Mouse (Mus musculus): Measurements from ENCODE around the gene Lypd6b. TPM values are rescaled to one million over a fixed set of nuclear protein-coding genes. Genes with fewer than 3 reads are reported as not detected.

Gene Lypd6b
- polyA plus RNA-seq (2012; rRNA removed): 0.82 and 1.1 TPM in 2 replicates

DNA sequence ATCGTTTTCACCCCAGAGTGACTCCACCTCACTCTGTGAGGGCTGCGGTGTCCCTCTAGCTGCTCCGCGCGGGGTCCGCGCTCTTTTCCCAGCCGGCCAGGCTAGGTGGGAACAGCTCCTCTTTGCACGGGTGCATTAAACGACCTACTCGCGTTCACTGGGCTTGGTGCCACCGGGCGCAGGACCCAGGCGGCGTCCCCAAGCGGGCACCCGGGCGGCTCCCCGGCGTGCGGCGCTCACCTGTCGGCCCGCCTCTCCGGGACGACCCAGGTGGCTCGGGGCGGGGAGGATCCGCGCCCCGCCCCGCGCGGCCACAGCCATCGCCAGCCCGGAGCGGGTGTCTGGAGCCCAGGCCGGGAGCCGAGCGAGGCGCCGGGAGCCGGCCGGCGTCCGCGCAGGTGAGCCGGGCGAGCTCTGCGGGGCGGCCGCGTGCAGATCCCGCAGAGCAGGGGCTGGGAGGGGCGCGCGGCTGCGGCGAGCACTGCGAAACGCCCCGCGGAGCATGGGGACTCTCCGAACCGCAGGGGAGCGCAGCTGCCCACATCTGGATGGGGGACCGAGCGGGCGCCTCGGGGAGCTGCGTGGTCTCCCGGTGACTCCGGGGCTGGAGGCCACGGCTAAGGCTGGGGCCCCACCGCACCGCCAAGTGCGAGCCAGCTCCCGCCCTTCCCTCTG, at the start of gene Lypd6b:
TSS of gene Lypd6b (plus strand) at position 313 of the 675 bp plus-strand sequence.
- DNase-seq (ENCODE audit: low read depth): no peak

DNA sequence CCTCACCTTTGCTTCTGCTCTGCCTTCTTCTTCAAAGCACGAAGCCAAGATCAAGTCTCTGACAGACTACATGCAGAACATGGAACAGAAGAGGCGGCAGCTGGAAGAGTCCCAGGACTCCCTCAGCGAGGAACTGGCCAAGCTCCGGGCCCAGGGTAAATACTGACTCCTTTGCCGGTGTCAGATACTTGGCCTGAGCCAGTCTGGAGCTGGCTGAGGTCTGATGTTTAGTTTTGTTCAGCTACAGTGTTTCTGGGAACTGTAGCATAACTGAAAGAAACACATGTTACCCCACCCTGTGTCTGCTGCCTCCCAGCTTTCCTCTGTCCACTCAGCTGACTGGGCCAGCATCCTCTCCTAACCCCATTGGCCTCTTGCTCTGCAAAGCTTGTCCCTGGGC, 48.4 kb upstream of the Lypd6b start:
- no peak for DNase-seq (ENCODE audit: low read depth)

DNA sequence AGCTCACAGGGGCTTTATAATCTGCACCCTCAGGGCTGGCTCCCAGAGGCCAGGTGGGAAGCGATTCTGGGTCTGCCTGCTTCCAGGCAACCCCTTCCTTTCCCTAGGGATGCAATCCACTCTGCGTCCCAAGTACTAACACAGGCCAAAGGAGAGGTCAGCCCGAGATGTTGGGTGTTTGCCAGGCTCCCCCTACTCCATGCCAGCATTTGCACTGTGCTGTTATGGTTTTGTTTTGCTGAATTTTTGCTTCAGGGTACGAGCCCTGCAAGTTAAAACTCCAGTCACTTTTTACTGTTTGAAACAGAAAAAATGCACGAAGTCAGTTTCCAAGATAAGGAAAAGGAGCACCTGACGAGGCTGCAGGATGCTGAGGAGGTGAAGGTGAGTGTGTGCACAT, 46.5 kb upstream of the Lypd6b start:
- DNase-seq (ENCODE audit: low read depth): no peak

DNA sequence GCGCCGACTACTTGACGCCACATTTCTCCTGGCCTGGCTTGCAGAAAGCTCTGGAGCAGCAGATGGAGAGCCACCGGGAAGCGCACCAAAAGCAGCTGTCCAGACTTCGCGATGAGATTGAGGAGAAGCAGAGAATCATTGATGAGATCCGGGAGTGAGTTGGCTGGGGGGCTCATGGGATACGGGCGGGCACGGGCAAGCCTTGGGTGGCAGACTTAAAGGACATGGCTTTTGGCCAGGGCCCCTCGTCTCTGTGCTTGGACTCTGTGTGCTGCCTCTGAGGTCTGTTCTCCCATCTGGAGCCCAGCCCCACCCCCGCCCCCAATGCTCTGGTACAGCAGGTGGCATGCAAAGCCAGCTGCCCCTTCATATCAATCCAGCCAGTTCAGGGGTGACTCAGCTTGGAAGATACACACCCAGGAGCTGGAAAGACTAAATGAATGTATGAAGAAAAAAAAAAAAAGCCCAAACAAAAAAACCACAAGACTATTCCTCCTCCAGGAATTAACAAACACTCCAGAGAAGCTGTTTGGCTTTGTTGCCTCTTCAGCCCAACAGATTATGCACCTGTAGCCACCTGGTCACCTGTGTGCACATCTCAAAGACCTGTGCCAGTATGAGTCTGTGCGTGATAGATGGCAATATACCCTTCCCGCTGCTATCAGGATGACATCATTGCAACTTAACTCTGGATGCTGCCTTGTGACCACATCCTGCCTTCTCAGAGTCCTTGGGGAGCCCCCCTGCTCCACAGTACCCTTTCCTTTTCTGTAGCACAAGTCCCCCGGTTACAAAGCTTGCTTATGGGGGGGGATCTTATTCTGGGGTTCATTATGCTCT, 45.4 kb upstream of the Lypd6b start:
- DNase-seq (ENCODE audit: low read depth): no peak

DNA sequence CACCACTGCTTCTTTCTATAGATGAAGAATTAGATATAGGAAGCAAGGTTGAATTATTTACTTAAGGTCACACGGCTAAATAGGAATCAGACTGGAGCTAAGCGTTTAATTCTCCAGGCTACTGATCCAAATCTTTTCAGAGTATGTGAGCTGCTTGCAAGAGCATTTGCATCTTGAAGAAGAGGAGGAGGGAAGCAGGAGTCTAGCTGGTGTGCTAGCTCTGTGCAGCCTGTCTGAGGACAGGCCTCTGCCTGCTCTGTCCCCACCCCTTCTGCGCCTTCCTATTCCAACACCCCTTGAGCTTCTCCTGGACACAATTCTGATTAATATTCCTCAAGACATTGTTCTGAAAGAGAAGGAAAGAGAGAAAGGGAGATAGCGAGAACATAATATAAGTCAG, 44.6 kb upstream of the Lypd6b start:
- DNase-seq (ENCODE audit: low read depth): no peak

GRCm38 (mm10) chr2:49743775-49744174, 43.7 kb upstream of the Lypd6b start:
- DNase-seq (ENCODE audit: low read depth): no peak

- no peak for DNase-seq (ENCODE audit: low read depth)
Observed at GRCm38 (mm10) chr2:49744251-49745093, 43.0 kb upstream of the Lypd6b start.

GRCm38 (mm10) chr2:49745094-49745781, 42.2 kb upstream of the Lypd6b start:
- no peak for DNase-seq (ENCODE audit: low read depth)

- no peak for DNase-seq (ENCODE audit: low read depth)
Observed at GRCm38 (mm10) chr2:49746947-49747346, 40.5 kb upstream of the Lypd6b start.

- no peak for DNase-seq (ENCODE audit: low read depth)
Observed at GRCm38 (mm10) chr2:49747670-49748069, 39.8 kb upstream of the Lypd6b start.

- no peak for DNase-seq (ENCODE audit: low read depth)
Observed at GRCm38 (mm10) chr2:49748628-49749342, 38.7 kb upstream of the Lypd6b start.

GRCm38 (mm10) chr2:49749730-49750576, 37.5 kb upstream of the Lypd6b start:
- no peak for DNase-seq (ENCODE audit: low read depth)

DNA sequence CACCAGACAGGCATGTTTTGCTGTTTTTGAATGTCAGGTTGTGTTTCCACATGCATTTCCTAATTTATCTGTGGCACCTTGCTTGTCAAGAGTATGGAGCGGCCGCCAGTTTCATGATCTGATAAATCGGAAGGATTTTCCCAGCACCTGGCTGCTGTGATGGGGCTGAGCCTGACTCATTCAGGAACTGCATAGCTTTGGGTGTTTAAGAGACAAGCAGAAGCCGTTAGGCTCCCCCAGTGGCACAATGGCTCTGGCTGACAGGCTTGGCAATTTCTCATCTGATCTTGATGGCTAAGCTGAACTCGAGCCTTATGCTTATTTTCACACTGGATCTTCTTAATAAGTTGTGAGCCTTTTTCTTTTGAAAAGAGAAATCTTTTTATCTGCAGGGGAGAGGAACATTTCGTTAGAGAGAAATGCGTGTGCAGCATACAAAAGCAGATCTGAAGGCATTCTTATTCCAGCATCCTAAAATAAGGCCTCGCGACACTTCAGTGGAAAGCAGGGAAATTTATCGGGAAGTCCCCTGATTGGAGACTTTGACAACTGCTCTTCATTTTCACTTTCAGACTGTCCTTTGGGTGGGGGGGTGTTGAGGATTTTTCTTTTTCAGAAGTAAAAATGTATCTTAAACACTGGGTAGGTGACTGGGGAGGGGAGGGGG, 35.8 kb upstream of the Lypd6b start:
- DNase-seq (ENCODE audit: low read depth): no peak

GRCm38 (mm10) chr2:49752211-49752607, 35.3 kb upstream of the Lypd6b start:
- no peak for DNase-seq (ENCODE audit: low read depth)

- DNase-seq (ENCODE audit: low read depth): no peak
Observed at GRCm38 (mm10) chr2:49753062-49753461, 34.4 kb upstream of the Lypd6b start.

DNA sequence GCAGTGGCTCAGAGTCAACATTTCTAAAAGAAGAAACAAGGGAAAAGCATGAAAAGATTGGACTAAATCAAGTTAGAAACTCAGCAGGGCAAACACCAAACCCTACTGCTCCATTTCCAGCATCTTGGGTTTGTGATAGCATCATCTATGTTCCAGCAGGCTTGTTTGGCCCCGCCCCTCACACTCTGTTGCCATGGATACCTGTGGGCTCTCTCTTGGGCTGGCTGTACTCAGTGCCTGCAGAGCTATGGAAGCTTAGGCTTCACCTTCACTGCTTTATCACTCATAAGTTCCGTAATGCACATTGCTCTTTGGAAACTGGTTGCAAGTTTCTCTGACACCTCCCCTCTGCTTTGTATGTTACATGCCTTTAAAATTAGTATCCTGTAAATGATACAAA, 32.4 kb upstream of the Lypd6b start:
- DNase-seq (ENCODE audit: low read depth): no peak

GRCm38 (mm10) chr2:49757616-49758015, 29.9 kb upstream of the Lypd6b start:
- DNase-seq (ENCODE audit: low read depth): no peak

DNA sequence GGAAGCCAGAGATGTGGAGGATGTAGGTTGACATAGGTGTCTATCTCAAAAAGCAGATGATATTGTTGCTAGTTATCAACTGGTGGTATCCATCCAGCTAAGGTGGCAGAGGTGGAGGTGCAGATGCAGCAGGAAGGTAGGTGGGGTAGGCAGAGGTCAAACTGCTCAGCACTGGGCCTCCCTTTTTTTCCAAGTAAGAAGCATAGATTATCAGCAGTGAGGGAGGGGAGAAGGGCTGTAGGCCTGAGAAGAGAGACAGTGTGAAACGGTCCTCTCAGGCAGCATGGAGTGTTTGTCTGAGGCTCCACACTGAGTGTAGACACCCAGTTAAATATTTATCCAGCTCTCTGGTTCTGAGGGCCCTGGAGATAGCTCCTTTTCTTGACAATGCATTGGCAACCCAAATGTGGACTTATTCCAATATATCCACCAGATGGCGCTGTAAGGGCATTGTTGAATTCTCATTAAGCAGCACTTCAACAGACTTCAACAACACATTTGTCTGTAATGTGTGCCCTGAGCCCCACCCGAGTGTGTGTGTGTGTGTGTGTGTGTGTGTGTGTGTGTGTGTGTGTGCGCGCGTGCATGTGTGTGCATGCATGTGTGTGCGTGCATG, 23.0 kb upstream of the Lypd6b start:
- DNase-seq (ENCODE audit: low read depth): no peak

DNA sequence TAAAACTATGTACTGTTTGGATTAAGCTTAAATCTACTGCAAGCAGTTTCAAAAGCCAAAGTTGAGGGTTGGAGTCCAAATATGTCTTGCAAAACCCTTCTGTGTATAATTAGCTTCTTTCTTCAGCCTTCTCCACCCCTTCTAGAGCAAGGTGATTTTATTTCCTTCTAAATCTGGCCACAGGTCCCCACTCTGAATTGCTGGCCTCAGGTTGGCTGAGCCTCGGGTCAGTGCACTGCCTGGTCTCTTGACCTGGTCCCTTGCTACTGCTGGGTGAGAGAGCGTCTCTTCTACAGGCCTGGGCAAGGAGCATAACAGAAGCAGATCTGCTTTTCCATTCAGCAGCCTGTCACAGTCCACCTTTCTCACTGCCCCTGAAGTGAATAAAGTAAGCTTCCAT, 18.6 kb upstream of the Lypd6b start:
- DNase-seq (ENCODE audit: low read depth): no peak

Measured in gonadal fat pad, adult 2 months (tissue).